Mouse (Mus musculus) erythroblast, embryonic 14.5 days (primary cell): ENCODE measurements at regions not wholly inside any gene's neighbourhood (a gene's known extent, or its start where the extent isn't known, plus 50 kb on each side); places are given as distances from the start of the nearest gene placed in this dataset.

Experiments used
- GATA1 ChIP-seq: IDR thresholded peaks from 2 replicates; pipeline ENCODE4 v1.6.1; 2012; ENCODE audit warnings: low read length, inconsistent platforms, mixed read lengths
- TAL1 ChIP-seq: IDR thresholded peaks from 3 replicates; pipeline ENCODE4 v1.6.1; 2012; ENCODE audit warnings: low read length, inconsistent platforms, mixed read lengths

GRCm38 (mm10) chr4:99445077-99445754 is 149.5 kb downstream of the Gm12689 start:
- TF ChIP-seq TAL1 = no peak
- TF ChIP-seq GATA1 = no peak
